Mouse (Mus musculus) MEL (cell line): Measurements from ENCODE around the gene Rpgrip1l. TPM values are rescaled to one million over a fixed set of nuclear protein-coding genes. Genes with fewer than 3 reads are reported as not detected.
A peak's percentile ranks its signal among the peaks of the same experiment; 100 is the strongest.

Experiments used
- DNase-seq: peaks from one replicate; pipeline ENCODE4 v3.0.0; 2011; ENCODE audit warnings: low read depth, low spot score
- H3K27ac ChIP-seq: 2 replicates; pipeline ENCODE4 v1.5.1; 2012; ENCODE audit warnings: low read depth, mild to moderate bottlenecking, control low read depth, low read length, moderate library complexity; ENCODE audit not compliant: control insufficient read depth
- H3K27me3 ChIP-seq, 2 experiments: fragments of 150-350 bp in 1 of 2; sonication (generic) in 1 of 2; 2 replicates each; pipeline ENCODE4 v1.6.1; 2012; ENCODE audit warnings: low read length in 2 of 2, mild to moderate bottlenecking in 2 of 2, improper control_type of control experiment in 1 of 2, moderate library complexity in 1 of 2; ENCODE audit not compliant: insufficient read depth in 2 of 2, control insufficient read depth in 1 of 2
- H3K36me3 ChIP-seq, 2 experiments: 2 replicates each; pipeline ENCODE4 v1.6.1; 2012 to 2014; ENCODE audit warnings: low read length in 2 of 2, improper control_type of control experiment in 1 of 2, inconsistent platforms in 1 of 2, mild to moderate bottlenecking in 1 of 2; ENCODE audit not compliant: insufficient read depth in 2 of 2, control insufficient read depth in 1 of 2
- H3K4me1 ChIP-seq, 2 experiments: fragments of 150-350 bp in 1 of 2; sonication (generic) in 1 of 2; 2 replicates each; pipeline ENCODE4 v1.6.1; 2012; ENCODE audit warnings: low read length in 2 of 2, improper control_type of control experiment in 1 of 2, mild to moderate bottlenecking in 1 of 2; ENCODE audit not compliant: insufficient read depth in 2 of 2, control insufficient read depth in 1 of 2
- H3K4me3 ChIP-seq, 2 experiments: fragments of 150-350 bp in 1 of 2; sonication (generic) in 1 of 2; 2 replicates each; pipeline ENCODE4 v1.5.1; 2012; ENCODE audit warnings: low read depth in 2 of 2, low read length in 2 of 2, mild to moderate bottlenecking in 2 of 2, moderate library complexity in 2 of 2, control low read depth in 1 of 2, improper control_type of control experiment in 1 of 2; ENCODE audit not compliant: control insufficient read depth in 1 of 2, insufficient read depth in 1 of 2
- H3K79me2 ChIP-seq: 2 replicates; pipeline ENCODE4 v1.6.1; 2012; ENCODE audit warnings: mild to moderate bottlenecking, low read length, moderate library complexity; ENCODE audit not compliant: control insufficient read depth, poor library complexity, insufficient read depth
- H3K9ac ChIP-seq: 2 replicates; pipeline ENCODE4 v1.6.1; 2012; ENCODE audit warnings: low read depth, mild to moderate bottlenecking, control low read depth, low read length, moderate library complexity; ENCODE audit not compliant: control insufficient read depth, poor library complexity, severe bottlenecking
- H3K9me3 ChIP-seq: fragments of 150-350 bp; sonication (generic); replicated peaks from 2 replicates; pipeline ENCODE4 v1.6.1; 2012; ENCODE audit warnings: mild to moderate bottlenecking, low read length, improper control_type of control experiment, moderate library complexity; ENCODE audit not compliant: insufficient read depth
- BHLHE40 ChIP-seq: IDR thresholded peaks from 2 replicates; pipeline ENCODE4 v1.6.1; 2012; ENCODE audit warnings: low read depth, mild to moderate bottlenecking, inconsistent platforms, low read length, improper control_type of control experiment, borderline replicate concordance
- CTCF ChIP-seq, 3 experiments: IDR thresholded peaks in 2 of 3; conservative IDR thresholded peaks in 1 of 3; 2 replicates each; pipeline ENCODE4 v1.5.1; 2011 to 2012; ENCODE audit warnings: low read length in 3 of 3, low read depth in 2 of 3, mild to moderate bottlenecking in 2 of 3, improper control_type of control experiment in 1 of 3, inconsistent platforms in 1 of 3, mixed read lengths in 1 of 3, moderate library complexity in 1 of 3; ENCODE audit not compliant: control insufficient read depth in 1 of 3, insufficient read depth in 1 of 3, poor library complexity in 1 of 3, severe bottlenecking in 1 of 3
- ETS1 ChIP-seq: IDR thresholded peaks from 2 replicates; pipeline ENCODE4 v1.6.1; 2012; ENCODE audit warnings: low read depth, mild to moderate bottlenecking, inconsistent platforms, low read length, improper control_type of control experiment, moderate library complexity
- MAX ChIP-seq: IDR thresholded peaks from 2 replicates; pipeline ENCODE4 v1.6.1; 2011; ENCODE audit warnings: low read length, improper control_type of control experiment
- MXI1 ChIP-seq: IDR thresholded peaks from 2 replicates; pipeline ENCODE4 v1.6.1; 2011; ENCODE audit warnings: mild to moderate bottlenecking, low read depth, low read length, improper control_type of control experiment
- MYB ChIP-seq: IDR thresholded peaks from 2 replicates; pipeline ENCODE4 v1.6.1; 2011; ENCODE audit warnings: mild to moderate bottlenecking, low read depth, low read length, improper control_type of control experiment
- POLR2AphosphoS2 ChIP-seq: IDR thresholded peaks from 2 replicates; pipeline ENCODE4 v1.6.1; 2011; ENCODE audit warnings: low read length, improper control_type of control experiment
- RAD21 ChIP-seq: IDR thresholded peaks from 2 replicates; pipeline ENCODE4 v1.6.1; 2011; ENCODE audit warnings: mild to moderate bottlenecking, low read depth, low read length, improper control_type of control experiment
- SIN3A ChIP-seq: IDR thresholded peaks from 2 replicates; pipeline ENCODE4 v1.6.1; 2012; ENCODE audit warnings: low read length, improper control_type of control experiment, inconsistent platforms
- SMC3 ChIP-seq: IDR thresholded peaks from 2 replicates; pipeline ENCODE4 v1.6.1; 2011; ENCODE audit warnings: low read depth, low read length, improper control_type of control experiment
- TCF12 ChIP-seq: IDR thresholded peaks from 2 replicates; pipeline ENCODE4 v1.6.1; 2014; ENCODE audit warnings: low read depth, mild to moderate bottlenecking, inconsistent platforms, low read length, improper control_type of control experiment, moderate library complexity
- UBTF ChIP-seq: IDR thresholded peaks from 2 replicates; pipeline ENCODE4 v1.6.1; 2012; ENCODE audit warnings: low read depth, mild to moderate bottlenecking, inconsistent platforms, low read length, improper control_type of control experiment, moderate library complexity, borderline replicate concordance; ENCODE audit not compliant: insufficient read depth
- USF1 ChIP-seq: IDR thresholded peaks from 2 replicates; pipeline ENCODE4 v1.6.1; 2014; ENCODE audit warnings: low read depth, mild to moderate bottlenecking, inconsistent platforms, low read length, improper control_type of control experiment, moderate library complexity
- USF2 ChIP-seq, 2 experiments: IDR thresholded peaks; 2 replicates each; pipeline ENCODE4 v1.6.1; 2011 to 2012; ENCODE audit warnings: improper control_type of control experiment in 2 of 2, low read length in 2 of 2, borderline replicate concordance in 1 of 2, inconsistent platforms in 1 of 2, low read depth in 1 of 2, mild to moderate bottlenecking in 1 of 2; ENCODE audit not compliant: insufficient read depth in 1 of 2
- ZC3H11A ChIP-seq: IDR thresholded peaks from 2 replicates; pipeline ENCODE4 v1.6.1; 2012; ENCODE audit warnings: low read depth, mild to moderate bottlenecking, inconsistent platforms, low read length, improper control_type of control experiment
- ZMIZ1 ChIP-seq: IDR thresholded peaks from 2 replicates; pipeline ENCODE4 v1.6.1; 2012; ENCODE audit warnings: low read depth, mild to moderate bottlenecking, inconsistent platforms, low read length, improper control_type of control experiment, moderate library complexity
- ZNF384 ChIP-seq: IDR thresholded peaks from 2 replicates; pipeline ENCODE4 v1.6.1; 2012; ENCODE audit warnings: low read depth, mild to moderate bottlenecking, inconsistent platforms, low read length, improper control_type of control experiment
- polyA plus RNA-seq, 2 experiments: library from polyadenylated mRNA; stranded (reverse) in 1 of 2; unstranded in 1 of 2; fragments of >175 nt in 1 of 2; fragments of >200 nt in 1 of 2; gene quantifications; 2 replicates each; pipeline versions ENCODE4 v1.2.1 to v1.2.4; 2012; ENCODE audit warnings: low replicate concordance in 2 of 2, low read depth in 1 of 2; ENCODE audit not compliant: insufficient read length in 2 of 2, insufficient read depth in 1 of 2, missing spikeins in 1 of 2
- total RNA-seq: library from RNA; depleted of rRNA; stranded (reverse); fragments of 300-350 nt; gene quantifications from 2 replicates; pipeline ENCODE4 v1.2.3, GENCODE M21; 2012

The Rpgrip1l gene
- total and polyA plus RNA-seq, 3 experiments = 2.9 to 3.9 TPM; not detected in 1

DNA sequence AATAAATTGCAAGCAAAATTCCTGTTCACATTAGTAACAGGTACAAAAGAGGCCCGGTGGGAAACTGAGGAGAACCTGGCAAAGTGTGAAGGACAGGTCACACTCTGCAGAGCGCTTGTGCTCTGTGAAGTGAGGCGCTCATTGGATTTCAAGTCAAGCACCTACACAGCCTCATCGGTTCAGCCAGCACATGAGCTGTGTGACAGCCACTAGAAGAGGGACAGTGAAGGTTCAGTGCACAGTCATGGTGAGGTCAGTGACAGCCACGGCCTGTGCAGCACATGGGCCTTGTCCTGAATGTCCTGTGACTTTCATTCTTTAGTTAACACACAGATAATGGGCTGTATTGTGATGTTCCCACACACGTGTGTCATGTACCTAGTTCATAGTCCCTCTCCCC is 107.2 kb downstream of the Rpgrip1l start:
- no peak for TF ChIP-seq MYB
- TF ChIP-seq ZMIZ1 = no peak
- TF ChIP-seq RAD21 = no peak
- no peak for TF ChIP-seq SIN3A
- no peak for TF ChIP-seq POLR2AphosphoS2
- TF ChIP-seq ETS1 = no peak
- TF ChIP-seq CTCF (IDR thresholded peaks at IDR 0.05 in 2 of 3, conservative IDR thresholded peaks at IDR 0.05 in 1 of 3; ENCODE audit: control insufficient read depth in 1 of 3, insufficient read depth in 1 of 3, low read depth in 2 of 3, low read length in 3 of 3, poor library complexity in 1 of 3, severe bottlenecking in 1 of 3) = no peak
- no peak for TF ChIP-seq ZNF384
- TF ChIP-seq USF2 (IDR thresholded peaks at IDR 0.05; ENCODE audit: borderline replicate concordance in 1 of 2, insufficient read depth in 1 of 2, low read depth in 1 of 2, low read length in 2 of 2) = no peak
- TF ChIP-seq TCF12 = no peak
- TF ChIP-seq MXI1 = no peak
- no peak for TF ChIP-seq USF1
- no peak for TF ChIP-seq UBTF
- no peak for TF ChIP-seq ZC3H11A
- Histone ChIP-seq H3K27ac (no peak overlapping the region), H3K79me2 (no peaks in the 10 kb centered on the region), H3K4me3 (no peak overlapping the region), H3K27me3 (no peaks in the 10 kb centered on the region; a peak in 1 of 4 replicates), H3K4me1 (peaks cover 0 to 6% of the 10 kb centered on the region in 2 experiments; a peak in 2 of 4 replicates), H3K9me3 (no peaks in the 10 kb centered on the region), H3K36me3 (peaks cover 0 to 6% of the 10 kb centered on the region in 2 experiments; a peak in 2 of 4 replicates), H3K9ac (no peak overlapping the region)
- DNase-seq = no peak

DNA sequence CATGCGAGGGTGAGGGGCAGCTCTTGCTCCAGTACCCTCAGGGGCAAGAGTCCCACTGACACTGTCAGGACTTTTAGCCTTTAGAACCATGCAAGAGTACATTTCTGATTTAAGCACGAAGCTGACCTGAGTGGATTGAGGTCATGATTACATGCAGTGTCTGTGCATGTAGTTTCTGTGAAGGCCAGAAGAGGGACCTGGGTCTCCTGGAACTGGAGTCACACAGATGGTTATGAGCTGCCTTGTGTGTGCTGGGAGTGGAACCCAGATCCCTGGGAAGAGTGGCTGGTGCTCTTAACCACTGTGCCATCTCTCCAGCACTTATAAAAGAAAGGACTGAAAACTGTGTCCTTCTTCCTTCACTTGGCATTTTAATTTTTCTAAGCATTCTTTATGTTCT is 111.9 kb downstream of the Rpgrip1l start:
- no peak overlapping the region for H3K9ac ChIP-seq
- no peaks in the 10 kb centered on the region; a peak in 1 of 4 replicates for H3K4me1 ChIP-seq
- TF ChIP-seq POLR2AphosphoS2 (no peak), SMC3 (peak; percentile 60), USF1 (no peak), ZC3H11A (peak; percentile 29; the same call in 1 of the 2 replicates), USF2 (IDR thresholded peaks at IDR 0.05; ENCODE audit: borderline replicate concordance in 1 of 2, insufficient read depth in 1 of 2, low read depth in 1 of 2, low read length in 2 of 2) (no peak), MAX (no peak), CTCF (IDR thresholded peaks at IDR 0.05 in 2 of 3, conservative IDR thresholded peaks at IDR 0.05 in 1 of 3; ENCODE audit: control insufficient read depth in 1 of 3, insufficient read depth in 1 of 3, low read depth in 2 of 3, low read length in 3 of 3, poor library complexity in 1 of 3, severe bottlenecking in 1 of 3) (peak in 2 of 3 experiments; percentile 30 to 41; a peak in 3 of 6 replicates), RAD21 (peak; percentile 44), BHLHE40 (no peak)
- H3K9me3 ChIP-seq = no peaks in the 10 kb centered on the region
- no peak overlapping the region for H3K27ac ChIP-seq
- no peaks in the 10 kb centered on the region for H3K79me2 ChIP-seq
- no peak overlapping the region for H3K4me3 ChIP-seq
- peak; percentile 32 for DNase-seq
- H3K27me3 ChIP-seq = no peaks in the 10 kb centered on the region; a peak in 1 of 4 replicates
- no peaks in the 10 kb centered on the region for H3K36me3 ChIP-seq
